Mouse (Mus musculus): ENCODE measurements around the gene Zfp609.

DNA sequence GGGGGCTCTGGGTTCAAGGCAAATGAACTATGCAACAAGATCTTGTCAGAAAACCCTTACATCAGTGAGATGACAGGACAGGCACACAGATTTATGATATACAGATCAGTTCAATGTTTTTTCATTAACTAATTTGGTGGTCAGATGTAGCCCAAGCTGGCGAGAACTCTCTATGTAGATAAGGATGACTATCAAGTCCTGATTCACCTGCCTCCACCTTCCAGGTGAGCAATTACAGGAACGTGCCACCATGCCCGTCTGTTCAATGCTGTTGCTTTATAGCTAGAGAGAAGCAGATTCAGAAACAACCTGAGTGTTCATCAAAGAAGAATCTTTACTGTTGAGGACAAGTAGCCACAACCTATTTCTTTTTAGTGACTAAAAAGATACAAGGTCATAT, 84.6 kb downstream of the Zfp609 start:
- TF ChIP-seq CTCF (conservative IDR thresholded peaks at IDR 0.05; ENCODE audit: low read length) = no peak
- no peak for TF ChIP-seq NANOG (IDR thresholded peaks at IDR 0.05; ENCODE audit: borderline replicate concordance, low read length)
